Mouse (Mus musculus) midbrain, embryonic 16.5 days (tissue): ENCODE data around the gene Hspa4. TPM values are rescaled to one million over a fixed set of nuclear protein-coding genes. Genes with fewer than 3 reads are reported as not detected.
"Not testable (repeated sequence)": the region's sequence is repeated elsewhere in the genome, so short reads cannot be mapped to it uniquely, and the experiment has no call there.

Experiments used
- ATAC-seq: fragments of 200-750 bp; cut with Nextera tagmentation; 2 replicates; pipeline ENCODE4 v1.8.0; 2017; ENCODE audit warnings: moderate TSS enrichment
- H3K27ac ChIP-seq: fragments of 300-500 bp; sonication (generic); 2 replicates; pipeline ENCODE4 v1.5.1; 2014; ENCODE audit warnings: mild to moderate bottlenecking, low read length, mixed read lengths
- H3K27me3 ChIP-seq: fragments of 300-500 bp; sonication (generic); 2 replicates; pipeline ENCODE4 v1.6.1; 2014; ENCODE audit warnings: low read depth, low read length, mixed read lengths; ENCODE audit not compliant: control insufficient read depth, insufficient read depth
- H3K36me3 ChIP-seq: fragments of 300-500 bp; sonication (generic); 2 replicates; pipeline ENCODE4 v1.6.1; 2014; ENCODE audit warnings: mild to moderate bottlenecking, low read length, moderate library complexity, mixed read lengths; ENCODE audit not compliant: control insufficient read depth, insufficient read depth
- H3K4me1 ChIP-seq: fragments of 300-500 bp; sonication (generic); 2 replicates; pipeline ENCODE4 v1.6.1; 2014; ENCODE audit warnings: mild to moderate bottlenecking, low read length, mixed read lengths; ENCODE audit not compliant: control insufficient read depth, insufficient read depth
- H3K4me2 ChIP-seq: fragments of 300-500 bp; sonication (generic); 2 replicates; pipeline ENCODE4 v1.6.1; 2014; ENCODE audit warnings: mild to moderate bottlenecking, low read length, mixed read lengths
- H3K4me3 ChIP-seq: fragments of 300-500 bp; sonication (generic); 2 replicates; pipeline ENCODE4 v1.5.1; 2014; ENCODE audit warnings: low read depth, mild to moderate bottlenecking, low read length, moderate library complexity, mixed read lengths
- H3K9ac ChIP-seq: fragments of 300-500 bp; sonication (generic); 2 replicates; pipeline ENCODE4 v1.6.1; 2014; ENCODE audit warnings: low read depth, low read length, mixed read lengths
- H3K9me3 ChIP-seq: fragments of 300-500 bp; sonication (generic); replicated peaks from 2 replicates; pipeline ENCODE4 v1.6.1; 2014; ENCODE audit warnings: mild to moderate bottlenecking, low read length, mixed read lengths; ENCODE audit not compliant: control insufficient read depth, poor library complexity, severe bottlenecking
- WGBS: fragments of 180-500 bp; shearing (Covaris S2); extraction: QIAGEN DNeasy Blood & Tissue Kit; methylation state at CpG from one replicate; pipeline ENCODE4 v1.1.7; 2014; 5-methylcytosine and 5-hydroxymethylcytosine counted together
- polyA plus RNA-seq: library from polyadenylated mRNA; unstranded; fragments of >200 nt; fragmentation: Nextera tagmentation; extraction: Ambion mirVana; gene quantifications from 2 replicates; pipeline ENCODE4 v1.2.1, GENCODE M21; 2015

Gene Hspa4
- polyA plus RNA-seq, 1 experiment from 2014 or later, result 37.9 TPM

DNA sequence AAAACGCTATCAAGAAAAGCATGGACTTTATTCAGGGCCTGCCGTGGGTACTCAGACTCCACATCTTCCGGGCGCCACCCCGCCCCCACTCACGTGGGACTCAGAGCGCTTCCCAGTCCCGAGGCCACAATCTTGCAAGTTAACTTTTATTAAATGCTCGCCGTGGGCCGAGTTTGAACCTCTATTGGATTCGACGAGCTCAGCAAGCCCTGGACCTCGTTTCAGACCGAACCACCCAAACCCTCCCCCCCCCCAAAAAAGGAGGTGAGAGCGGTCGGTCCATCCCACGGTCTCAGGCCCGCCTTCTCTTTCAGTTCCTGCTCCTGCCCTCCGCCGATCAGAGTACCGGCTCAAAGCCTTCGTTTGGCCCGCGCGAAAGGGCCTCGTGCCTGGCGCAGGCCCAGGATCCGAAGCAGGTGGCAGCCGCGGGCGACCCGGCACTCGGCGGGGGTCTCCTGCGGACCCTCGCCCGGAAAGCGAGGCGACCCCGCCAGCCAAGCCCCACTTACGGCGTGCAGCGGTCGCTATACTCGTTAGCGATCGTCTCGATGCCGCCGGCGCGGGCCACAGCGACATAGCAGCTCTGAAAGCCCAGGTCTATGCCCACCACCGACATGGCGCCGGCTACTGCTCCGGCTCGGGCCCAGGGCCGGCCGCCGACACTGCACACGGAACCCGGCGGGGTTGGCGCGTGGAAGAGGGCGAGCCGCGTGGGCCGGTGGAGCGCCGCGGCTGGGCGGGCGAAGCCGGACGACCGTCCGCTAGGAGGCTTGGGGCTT lies 517 bp downstream of the Hspa4 start:
- ATAC-seq, result peak; percentile 82
- no peaks in the 10 kb centered on the region for H3K27me3 ChIP-seq

DNA sequence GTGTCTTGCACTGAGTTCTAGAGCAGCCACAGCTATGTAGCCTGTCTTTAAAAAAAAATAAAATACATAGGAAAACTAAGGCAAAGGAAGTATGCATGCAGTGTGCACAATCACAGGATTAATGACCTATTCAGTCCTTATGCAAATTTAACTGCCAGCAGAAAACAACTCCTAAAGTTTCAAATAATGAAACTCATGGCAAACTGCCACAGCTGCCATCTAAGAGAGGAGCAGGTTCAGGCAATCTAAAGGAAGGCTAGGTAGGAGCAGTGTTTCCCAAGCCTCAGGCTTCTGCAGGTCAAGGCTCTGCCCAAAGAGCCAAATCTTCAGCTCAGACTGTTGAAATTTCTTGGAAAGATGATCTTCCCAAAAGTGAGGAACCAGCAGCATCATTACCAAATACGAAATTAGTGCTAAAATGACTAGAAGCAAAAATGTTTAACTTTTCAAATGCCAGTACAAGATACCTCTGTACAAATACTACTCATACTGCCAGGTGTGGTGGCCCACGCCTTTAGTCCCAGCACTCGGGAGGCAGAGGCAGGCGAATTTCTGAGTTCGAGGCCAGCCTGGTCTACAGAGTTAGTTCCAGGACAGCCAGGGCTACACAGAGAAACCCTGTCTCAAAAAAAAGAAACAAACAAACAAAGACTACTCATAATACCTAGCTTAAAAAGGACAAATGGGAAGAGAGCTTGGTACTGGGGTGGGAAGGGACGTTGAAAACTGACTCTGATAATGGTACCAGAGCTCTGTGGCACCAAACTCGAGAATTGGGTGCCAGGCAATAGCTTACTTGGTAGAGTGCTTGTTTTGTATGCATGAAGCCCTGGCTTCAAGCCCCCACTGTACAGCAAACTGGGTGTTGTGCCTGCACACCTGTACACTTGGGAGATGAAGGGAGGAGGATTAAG lies 2.1 kb downstream of the Hspa4 start:
- H3K27me3 ChIP-seq, result no peaks in the 10 kb centered on the region
- H3K9me3 ChIP-seq, result no peaks in the 10 kb centered on the region
- no peak for ATAC-seq
- 88% methylated on average over 7 of the region's 7 CpGs for WGBS
- H3K36me3 ChIP-seq, result 0 out of 2 replicates have a peak, but pooled peaks cover 3% of the 10 kb centered on the region
- H3K27ac ChIP-seq, result no peak overlapping the region
- H3K9ac ChIP-seq, result no peak overlapping the region
- H3K4me3 ChIP-seq, result no peak overlapping the region
- H3K4me2 ChIP-seq, result peak overlapping the region; percentile 19; the same call in 1 of the 2 replicates
- peaks cover 32% of the 10 kb centered on the region for H3K4me1 ChIP-seq

More for the DNA sequence above, 517 bp downstream of the Hspa4 start:
- peaks cover 32% of the 10 kb centered on the region for H3K4me1 ChIP-seq
- H3K9ac ChIP-seq, result peak overlapping the region; percentile 97
- H3K4me2 ChIP-seq, result peak overlapping the region; percentile 70
- peak overlapping the region; percentile 100 for H3K4me3 ChIP-seq
- under 1% methylated on average over 80 of the region's 80 CpGs for WGBS
- no peaks in the 10 kb centered on the region for H3K9me3 ChIP-seq
- peak overlapping the region; percentile 88 for H3K27ac ChIP-seq
- no peaks in the 10 kb centered on the region for H3K36me3 ChIP-seq

DNA sequence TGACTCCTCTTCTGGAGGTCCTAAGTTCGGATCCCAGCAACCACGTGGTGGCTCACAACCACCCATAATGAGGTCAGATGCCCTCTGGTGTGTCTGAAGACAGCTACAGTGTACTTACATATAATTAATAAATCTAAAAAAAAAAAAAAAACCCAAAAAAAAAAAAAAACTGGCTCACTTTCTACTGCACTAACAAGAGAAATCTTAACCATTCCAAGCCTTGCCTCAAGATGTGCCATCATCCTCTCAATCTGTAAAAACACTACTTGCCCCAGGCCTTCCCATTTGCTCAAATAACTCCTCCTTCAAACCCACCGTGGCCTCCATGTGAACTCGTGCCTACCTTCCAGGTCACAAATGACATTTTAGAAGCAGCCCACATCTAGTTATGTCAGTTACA lies 3.4 kb downstream of the Hspa4 start:
- peaks cover 32% of the 10 kb centered on the region for H3K4me1 ChIP-seq
- no peak overlapping the region for H3K27ac ChIP-seq
- no peak overlapping the region for H3K4me2 ChIP-seq
- no peaks in the 10 kb centered on the region for H3K27me3 ChIP-seq
- ATAC-seq, result no peak
- H3K36me3 ChIP-seq, result 0 out of 2 replicates have a peak, but pooled peaks cover 3% of the 10 kb centered on the region
- WGBS, result 84% methylated on average over 4 of the region's 4 CpGs
- no peak overlapping the region for H3K9ac ChIP-seq
- no peaks in the 10 kb centered on the region for H3K9me3 ChIP-seq
- no peak overlapping the region for H3K4me3 ChIP-seq

DNA sequence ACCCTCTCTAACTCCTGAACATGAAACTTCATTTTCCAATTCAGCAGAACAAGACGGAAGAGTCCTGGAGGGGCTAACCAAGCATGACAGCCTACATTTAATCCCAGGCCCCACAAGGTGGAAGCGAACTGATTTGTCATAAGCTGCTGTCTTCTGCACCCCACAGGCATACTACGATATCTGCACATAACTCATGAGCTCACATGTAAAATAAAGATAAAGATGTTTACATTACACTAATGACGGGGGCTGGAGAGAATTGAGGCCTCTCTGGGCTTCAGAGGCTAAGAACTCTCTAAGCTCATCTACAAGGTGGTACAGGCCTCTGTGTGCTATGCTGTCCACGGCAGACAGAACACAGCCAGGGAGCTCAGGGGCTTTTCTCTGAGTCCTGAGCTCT lies 5.8 kb downstream of the Hspa4 start:
- ATAC-seq, result no peak
- H3K27me3 ChIP-seq, result no peaks in the 10 kb centered on the region
- no peak overlapping the region for H3K27ac ChIP-seq
- 79% methylated on average over 5 of the region's 5 CpGs for WGBS
- H3K36me3 ChIP-seq, result peaks cover 15% of the 10 kb centered on the region
- H3K9me3 ChIP-seq, result no peaks in the 10 kb centered on the region
- H3K9ac ChIP-seq, result no peak overlapping the region
- peaks cover 28% of the 10 kb centered on the region for H3K4me1 ChIP-seq
- H3K4me2 ChIP-seq, result no peak overlapping the region
- H3K4me3 ChIP-seq, result no peak overlapping the region

GRCm38 (mm10) chr11:53290871-53291270 lies 9.4 kb downstream of the Hspa4 start:
- Histone ChIP-seq H3K9ac (no peak overlapping the region), H3K9me3 (no peaks in the 10 kb centered on the region), H3K4me2 (no peak overlapping the region), H3K36me3 (peaks cover 26% of the 10 kb centered on the region), H3K4me1 (peaks cover 4% of the 10 kb centered on the region), H3K27me3 (no peaks in the 10 kb centered on the region), H3K4me3 (no peak overlapping the region), H3K27ac (no peak overlapping the region)
- no peak for ATAC-seq
- WGBS, result 94% methylated on average over 11 of the region's 11 CpGs

- H3K4me2 ChIP-seq, H3K4me3 ChIP-seq, H3K27me3 ChIP-seq, ATAC-seq, H3K9ac ChIP-seq, H3K4me1 ChIP-seq, H3K27ac ChIP-seq, H3K9me3 ChIP-seq: not testable (repeated sequence)
- peaks cover 29% of the 10 kb centered on the region for H3K36me3 ChIP-seq
- WGBS, result 96% methylated on average over 2 of the region's 2 CpGs
Observed at GRCm38 (mm10) chr11:53290187-53290586, 10.1 kb downstream of the Hspa4 start.

- Histone ChIP-seq H3K27me3 (no peaks in the 10 kb centered on the region), H3K9me3 (no peaks in the 10 kb centered on the region), H3K9ac (no peak overlapping the region), H3K27ac (no peak overlapping the region), H3K4me1 (no peaks in the 10 kb centered on the region), H3K4me3 (no peak overlapping the region), H3K36me3 (peaks cover 26% of the 10 kb centered on the region), H3K4me2 (no peak overlapping the region)
- 91% methylated on average over 6 of the region's 6 CpGs for WGBS
- no peak for ATAC-seq
Observed at GRCm38 (mm10) chr11:53285885-53286284, 14.4 kb downstream of the Hspa4 start.

DNA sequence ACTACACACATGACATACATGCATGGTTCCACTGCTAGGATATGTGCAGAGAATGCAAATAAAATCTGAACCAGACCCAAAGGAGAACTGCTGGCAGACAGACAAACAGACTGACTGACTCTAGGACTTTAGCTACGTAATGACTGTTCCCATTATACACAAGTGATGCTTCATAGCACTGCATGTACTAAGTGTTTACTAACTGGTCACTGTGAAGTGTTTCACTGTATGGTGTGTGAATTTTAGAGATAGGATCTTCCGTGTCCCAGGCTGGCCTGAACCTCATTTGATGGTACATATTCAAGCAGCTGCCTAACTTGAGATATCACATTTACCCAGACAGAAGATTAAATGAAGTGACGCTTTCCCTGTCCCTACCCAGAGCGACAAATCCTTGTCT lies 21.8 kb downstream of the Hspa4 start:
- no peaks in the 10 kb centered on the region for H3K9me3 ChIP-seq
- no peak overlapping the region for H3K4me2 ChIP-seq
- no peaks in the 10 kb centered on the region for H3K4me1 ChIP-seq
- H3K27me3 ChIP-seq, result no peaks in the 10 kb centered on the region
- 95% methylated on average over 4 of the region's 4 CpGs for WGBS
- no peak overlapping the region for H3K9ac ChIP-seq
- peaks cover 11% of the 10 kb centered on the region; the same call in 1 of the 2 replicates for H3K36me3 ChIP-seq
- no peak overlapping the region for H3K4me3 ChIP-seq
- no peak for ATAC-seq
- no peak overlapping the region for H3K27ac ChIP-seq

- Histone ChIP-seq H3K4me1 (no peaks in the 10 kb centered on the region), H3K9me3 (no peaks in the 10 kb centered on the region), H3K9ac (no peak overlapping the region), H3K4me3 (no peak overlapping the region), H3K36me3 (peaks cover 21% of the 10 kb centered on the region), H3K4me2 (no peak overlapping the region), H3K27me3 (no peaks in the 10 kb centered on the region), H3K27ac (no peak overlapping the region)
- 93% methylated on average over 3 of the region's 3 CpGs for WGBS
- ATAC-seq, result no peak
Observed at GRCm38 (mm10) chr11:53275358-53275757, 24.9 kb downstream of the Hspa4 start.
